Mouse (Mus musculus): ENCODE measurements around the gene Filip1l. TPM values are rescaled to one million over a fixed set of nuclear protein-coding genes. Genes with fewer than 3 reads are reported as not detected.
A peak's percentile ranks its signal among the peaks of the same experiment; 100 is the strongest.

The Filip1l gene
- polyA plus RNA-seq, 1 experiment from 2014 or later: 29.0 TPM

DNA sequence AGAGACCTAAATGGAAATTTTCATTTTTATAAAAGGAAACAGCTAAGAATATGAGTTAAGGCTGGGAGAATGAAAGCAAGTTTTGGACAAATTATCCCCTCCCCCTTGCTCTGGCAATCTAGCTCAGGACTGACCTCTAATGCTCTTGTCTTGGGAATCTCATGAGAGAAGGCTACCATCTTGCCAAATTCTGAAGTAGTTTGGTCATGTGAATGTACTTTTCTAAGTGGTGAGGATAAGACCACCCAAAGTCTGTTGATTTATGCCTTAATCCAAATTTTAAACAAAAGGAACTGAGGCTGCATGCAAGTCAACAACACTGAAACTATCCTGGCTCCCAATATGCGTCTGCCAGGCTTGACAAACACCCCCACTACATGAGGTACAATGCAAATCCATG is 155.5 kb downstream of the Filip1l start:
- no peaks in the 10 kb centered on the region for H3K36me3 ChIP-seq (ENCODE audit: insufficient read depth)
- no peak for TF ChIP-seq CTCF (IDR thresholded peaks at IDR 0.05; ENCODE audit: low read depth)
- no peaks in the 10 kb centered on the region for H3K27me3 ChIP-seq (ENCODE audit: insufficient read depth, low read length)
- H3K9me3 ChIP-seq (ENCODE audit: low read depth, low read length): no peaks in the 10 kb centered on the region
- ATAC-seq (ENCODE audit: insufficient read depth): no peak
- no peak for DNase-seq
- H3K27ac ChIP-seq (ENCODE audit: low read depth): no peak overlapping the region
- H3K4me3 ChIP-seq (ENCODE audit: low read depth, low read length): no peak overlapping the region
- H3K4me2 ChIP-seq: no peak overlapping the region
- H3K4me1 ChIP-seq (ENCODE audit: insufficient read depth): no peaks in the 10 kb centered on the region
- no peak overlapping the region for H3K9ac ChIP-seq
- 63% methylated on average over 1 of the region's 1 CpGs for WGBS

DNA sequence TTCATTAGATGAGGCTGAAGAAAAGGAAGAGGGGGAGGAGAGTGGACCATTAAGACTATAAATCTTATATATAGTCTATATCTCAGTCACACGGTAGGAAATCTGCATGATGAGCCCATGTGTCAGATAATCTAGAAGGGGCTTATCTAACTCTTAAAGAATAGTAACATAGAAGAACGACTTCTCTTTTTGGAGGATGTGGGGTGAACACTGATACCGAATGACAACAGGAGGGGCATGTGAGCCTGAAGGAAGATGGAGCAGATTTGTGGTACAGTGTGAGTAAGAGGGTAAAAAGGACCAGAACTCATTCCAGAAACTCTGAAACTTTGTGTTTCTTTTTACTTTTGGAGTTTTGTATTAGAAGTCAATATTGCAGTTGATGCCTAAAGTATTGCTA is 156.2 kb downstream of the Filip1l start:
- Histone ChIP-seq H3K27me3 (ENCODE audit: insufficient read depth, low read length) (no peaks in the 10 kb centered on the region), H3K9me3 (ENCODE audit: low read depth, low read length) (no peaks in the 10 kb centered on the region), H3K9ac (no peak overlapping the region), H3K4me1 (ENCODE audit: insufficient read depth) (no peaks in the 10 kb centered on the region), H3K27ac (ENCODE audit: low read depth) (no peak overlapping the region), H3K4me2 (no peak overlapping the region), H3K36me3 (ENCODE audit: insufficient read depth) (no peaks in the 10 kb centered on the region), H3K4me3 (ENCODE audit: low read depth, low read length) (no peak overlapping the region)
- WGBS: 65% methylated on average over 3 of the region's 3 CpGs
- DNase-seq: no peak
- no peak for ATAC-seq (ENCODE audit: insufficient read depth)
- no peak for TF ChIP-seq CTCF (IDR thresholded peaks at IDR 0.05; ENCODE audit: low read depth)

DNA sequence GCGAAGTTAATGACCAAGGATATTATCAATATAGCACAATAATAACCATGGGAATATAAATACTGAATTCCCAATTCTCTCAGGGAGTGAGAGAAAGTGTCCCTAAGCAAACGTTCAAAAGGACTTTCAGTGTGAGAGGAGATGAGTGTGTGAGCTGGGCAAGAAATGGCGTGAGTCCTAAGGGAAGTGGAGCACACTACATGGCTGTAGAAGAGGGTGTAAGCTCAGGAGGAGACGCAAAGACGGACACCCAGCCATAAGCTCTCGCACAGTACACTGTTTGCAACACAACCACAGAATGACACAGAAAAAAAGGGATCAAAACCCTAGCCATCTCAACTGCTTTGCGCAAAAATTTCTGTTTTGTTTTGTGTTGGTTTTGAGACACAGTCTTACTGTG is 160.7 kb downstream of the Filip1l start:
- TF ChIP-seq CTCF (IDR thresholded peaks at IDR 0.05; ENCODE audit: low read depth): no peak
- Histone ChIP-seq H3K36me3 (ENCODE audit: insufficient read depth) (no peaks in the 10 kb centered on the region), H3K4me2 (no peak overlapping the region), H3K9ac (no peak overlapping the region), H3K27ac (ENCODE audit: low read depth) (no peak overlapping the region), H3K27me3 (ENCODE audit: insufficient read depth, low read length) (no peaks in the 10 kb centered on the region), H3K4me1 (ENCODE audit: insufficient read depth) (0 out of 2 replicates have a peak, but pooled peaks cover 4% of the 10 kb centered on the region), H3K4me3 (ENCODE audit: low read depth, low read length) (no peak overlapping the region), H3K9me3 (ENCODE audit: low read depth, low read length) (no peaks in the 10 kb centered on the region)
- 85% methylated on average over 7 of the region's 7 CpGs for WGBS
- no peak for DNase-seq
- no peak for ATAC-seq (ENCODE audit: insufficient read depth)

DNA sequence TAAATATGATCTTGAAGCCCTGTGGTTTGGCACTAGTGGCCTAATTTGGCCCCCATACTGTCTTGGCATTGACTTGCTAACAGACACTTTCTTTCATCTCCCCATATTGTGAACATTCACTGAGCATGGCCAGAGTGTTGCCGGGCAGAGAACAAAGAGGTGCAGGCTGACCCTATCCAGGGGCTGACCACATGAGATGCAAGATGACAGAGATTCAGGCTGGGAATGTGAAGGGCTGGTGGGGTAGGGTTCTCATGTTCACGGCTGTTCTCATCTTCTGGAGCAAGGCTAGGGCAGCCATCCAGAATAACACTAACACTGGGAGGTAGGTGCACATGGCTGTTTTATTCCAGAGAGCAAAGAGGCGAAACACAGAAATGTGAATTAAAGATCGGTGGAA is 161.5 kb downstream of the Filip1l start:
- Histone ChIP-seq H3K9me3 (ENCODE audit: low read depth, low read length) (no peaks in the 10 kb centered on the region), H3K27me3 (ENCODE audit: insufficient read depth, low read length) (no peaks in the 10 kb centered on the region), H3K4me2 (no peak overlapping the region), H3K4me3 (ENCODE audit: low read depth, low read length) (no peak overlapping the region), H3K9ac (no peak overlapping the region), H3K36me3 (ENCODE audit: insufficient read depth) (no peaks in the 10 kb centered on the region), H3K4me1 (ENCODE audit: insufficient read depth) (0 out of 2 replicates have a peak, but pooled peaks cover 4% of the 10 kb centered on the region), H3K27ac (ENCODE audit: low read depth) (no peak overlapping the region)
- peak; percentile 52; the same call in 1 of the 2 replicates for ATAC-seq (ENCODE audit: insufficient read depth)
- no peak for TF ChIP-seq CTCF (IDR thresholded peaks at IDR 0.05; ENCODE audit: low read depth)
- no peak for DNase-seq
- 76% methylated on average over 4 of the region's 4 CpGs for WGBS

DNA sequence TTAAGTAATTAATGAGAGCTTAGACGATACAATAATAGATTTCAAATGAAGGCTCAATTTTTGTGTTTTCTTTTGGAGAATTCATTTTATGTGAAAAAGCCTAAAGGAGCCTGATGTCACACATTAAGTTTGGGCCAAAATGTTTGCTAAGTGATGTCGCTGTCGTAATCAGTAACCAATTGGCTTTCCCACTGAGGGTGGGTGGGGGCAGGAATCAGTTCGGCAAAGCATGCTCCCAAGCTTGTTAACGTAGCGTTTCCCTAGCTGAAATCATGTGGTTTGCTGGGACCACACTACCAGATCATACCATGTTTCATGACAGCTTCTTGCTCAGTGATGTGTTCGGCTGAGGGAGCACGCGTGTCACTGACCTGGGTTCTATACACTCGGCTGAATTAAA is 162.7 kb downstream of the Filip1l start:
- TF ChIP-seq CTCF (IDR thresholded peaks at IDR 0.05; ENCODE audit: low read depth): no peak
- Histone ChIP-seq H3K9ac (no peak overlapping the region), H3K27me3 (ENCODE audit: insufficient read depth, low read length) (no peaks in the 10 kb centered on the region), H3K9me3 (ENCODE audit: low read depth, low read length) (no peaks in the 10 kb centered on the region), H3K4me1 (ENCODE audit: insufficient read depth) (0 out of 2 replicates have a peak, but pooled peaks cover 4% of the 10 kb centered on the region), H3K4me3 (ENCODE audit: low read depth, low read length) (no peak overlapping the region), H3K27ac (ENCODE audit: low read depth) (no peak overlapping the region), H3K36me3 (ENCODE audit: insufficient read depth) (no peaks in the 10 kb centered on the region), H3K4me2 (no peak overlapping the region)
- DNase-seq: no peak
- WGBS: 69% methylated on average over 10 of the region's 10 CpGs
- ATAC-seq (ENCODE audit: insufficient read depth): no peak

DNA sequence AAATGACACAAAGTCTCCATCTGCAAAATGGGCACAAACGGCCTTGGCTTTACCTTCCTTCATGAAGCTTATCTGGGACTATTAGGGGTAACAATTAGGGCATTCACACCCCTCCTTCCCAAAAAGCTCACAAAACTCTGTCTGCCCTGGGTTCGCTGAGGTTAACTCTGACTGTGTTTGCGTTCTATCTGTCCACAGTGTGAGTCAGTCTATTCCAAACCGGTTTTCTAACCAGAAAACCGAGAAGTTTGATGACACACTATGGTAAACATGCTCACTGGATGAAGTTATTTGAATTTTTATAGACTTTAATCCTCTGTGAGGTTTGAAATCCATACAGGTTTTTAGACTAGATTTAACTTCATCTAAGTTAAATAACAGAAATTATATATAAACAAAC is 172.2 kb downstream of the Filip1l start:
- Histone ChIP-seq H3K4me1 (ENCODE audit: insufficient read depth) (0 out of 2 replicates have a peak, but pooled peaks cover 3% of the 10 kb centered on the region), H3K27me3 (ENCODE audit: insufficient read depth, low read length) (no peaks in the 10 kb centered on the region), H3K4me3 (ENCODE audit: low read depth, low read length) (no peak overlapping the region), H3K4me2 (no peak overlapping the region), H3K36me3 (ENCODE audit: insufficient read depth) (no peaks in the 10 kb centered on the region), H3K9ac (no peak overlapping the region), H3K9me3 (ENCODE audit: low read depth, low read length) (no peaks in the 10 kb centered on the region), H3K27ac (ENCODE audit: low read depth) (no peak overlapping the region)
- TF ChIP-seq CTCF (IDR thresholded peaks at IDR 0.05; ENCODE audit: low read depth): no peak
- no peak for ATAC-seq (ENCODE audit: insufficient read depth)
- 64% methylated on average over 5 of the region's 5 CpGs for WGBS
- DNase-seq: no peak

DNA sequence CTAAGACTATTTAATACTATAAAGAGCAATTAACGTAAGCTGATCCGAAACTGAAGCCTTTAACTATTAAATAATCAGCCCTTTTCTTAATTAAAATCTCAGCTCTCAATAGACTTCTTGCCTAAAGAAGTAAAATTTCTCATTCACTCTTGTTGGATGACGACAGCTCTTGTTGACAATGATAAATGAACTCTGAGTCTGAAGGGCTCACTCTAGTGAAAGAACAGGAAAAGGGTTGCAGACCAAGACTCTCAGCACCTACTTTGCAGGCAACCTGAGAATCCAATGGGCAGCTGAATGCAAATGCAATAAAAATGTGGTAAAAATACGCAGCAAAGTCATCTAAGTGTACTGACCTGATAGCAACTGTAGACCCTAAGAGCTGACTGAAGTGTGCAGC is 172.6 kb downstream of the Filip1l start:
- no peak overlapping the region for H3K9ac ChIP-seq
- DNase-seq (no peak), ATAC-seq (ENCODE audit: insufficient read depth) (no peak)
- no peaks in the 10 kb centered on the region for H3K27me3 ChIP-seq (ENCODE audit: insufficient read depth, low read length)
- no peak overlapping the region for H3K4me2 ChIP-seq
- H3K9me3 ChIP-seq (ENCODE audit: low read depth, low read length): no peaks in the 10 kb centered on the region
- no peak overlapping the region for H3K4me3 ChIP-seq (ENCODE audit: low read depth, low read length)
- 51% methylated on average over 4 of the region's 4 CpGs for WGBS
- no peak overlapping the region for H3K27ac ChIP-seq (ENCODE audit: low read depth)
- TF ChIP-seq CTCF (IDR thresholded peaks at IDR 0.05; ENCODE audit: low read depth): no peak
- 0 out of 2 replicates have a peak, but pooled peaks cover 3% of the 10 kb centered on the region for H3K4me1 ChIP-seq (ENCODE audit: insufficient read depth)
- H3K36me3 ChIP-seq (ENCODE audit: insufficient read depth): no peaks in the 10 kb centered on the region

DNA sequence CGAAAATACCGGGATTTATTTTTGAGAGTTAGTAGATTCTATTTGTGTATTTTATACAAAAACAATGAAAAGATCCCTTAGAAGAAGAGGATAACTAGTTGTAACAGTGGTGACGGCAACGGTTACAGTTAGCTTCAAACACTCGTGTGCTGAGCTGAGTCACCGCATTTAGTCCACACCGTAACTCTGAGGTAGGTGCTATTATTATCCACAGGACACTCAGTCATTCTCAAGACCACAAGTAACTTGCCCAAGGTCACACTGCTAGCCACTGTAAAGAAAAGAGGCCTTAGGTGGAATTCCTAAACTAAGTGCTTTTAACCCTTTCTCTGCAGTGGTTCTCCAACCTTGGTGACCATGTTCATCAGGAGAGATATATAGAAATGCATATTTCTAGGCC is 174.0 kb downstream of the Filip1l start:
- Histone ChIP-seq H3K9ac (no peak overlapping the region), H3K27ac (ENCODE audit: low read depth) (no peak overlapping the region), H3K4me2 (no peak overlapping the region), H3K4me3 (ENCODE audit: low read depth, low read length) (no peak overlapping the region), H3K36me3 (ENCODE audit: insufficient read depth) (no peaks in the 10 kb centered on the region), H3K27me3 (ENCODE audit: insufficient read depth, low read length) (no peaks in the 10 kb centered on the region), H3K4me1 (ENCODE audit: insufficient read depth) (0 out of 2 replicates have a peak, but pooled peaks cover 3% of the 10 kb centered on the region), H3K9me3 (ENCODE audit: low read depth, low read length) (no peaks in the 10 kb centered on the region)
- 79% methylated on average over 7 of the region's 7 CpGs for WGBS
- ATAC-seq (ENCODE audit: insufficient read depth): no peak
- DNase-seq: no peak
- TF ChIP-seq CTCF (IDR thresholded peaks at IDR 0.05; ENCODE audit: low read depth): no peak
